Mouse (Mus musculus): Measurements from ENCODE around the gene Col2a1.

DNA sequence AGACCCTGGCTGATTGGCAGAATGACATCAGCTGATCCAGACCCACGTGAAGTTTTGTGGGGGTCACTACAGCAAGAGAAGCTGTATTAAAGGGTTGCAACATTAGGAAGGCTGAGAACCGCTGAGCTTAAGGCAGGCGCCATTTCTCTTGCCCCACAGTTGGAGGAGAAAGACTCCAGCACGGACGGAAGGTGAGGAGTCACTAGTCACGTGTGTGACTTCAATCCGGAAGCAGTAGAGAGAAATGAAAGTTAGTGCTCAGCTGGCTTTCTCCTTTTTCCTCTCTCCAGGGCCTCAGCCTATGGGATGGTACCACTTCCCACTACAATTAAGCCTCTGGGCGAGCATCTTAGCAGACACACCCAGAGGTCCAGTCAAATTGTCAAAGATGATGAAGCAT is 62.0 kb downstream of the Col2a1 start:
- TF ChIP-seq POLR2A (IDR thresholded peaks at IDR 0.05; ENCODE audit: borderline replicate concordance, extremely low read depth, low read depth, low read length) (no peak), CTCF (IDR thresholded peaks at IDR 0.05; ENCODE audit: insufficient read depth, low read length) (no peak)
